Mouse (Mus musculus): ENCODE data around the gene Olfr71. TPM values are rescaled to one million over a fixed set of nuclear protein-coding genes. Genes with fewer than 3 reads are reported as not detected.

Olfr71 gene
- total RNA-seq, 4 experiments from 2014 or later = not detected

- peak; percentile 55 for DNase-seq
Observed at GRCm38 (mm10) chr4:43711821-43712220, 1.8 kb upstream of the Olfr71 start.

- DNase-seq = no peak
Observed at GRCm38 (mm10) chr4:43705991-43706390, 4.1 kb downstream of the Olfr71 start.

GRCm38 (mm10) chr4:43703851-43704250 lies 6.2 kb downstream of the Olfr71 start:
- DNase-seq = no peak

- DNase-seq = no peak
Observed at GRCm38 (mm10) chr4:43703439-43703838, 6.6 kb downstream of the Olfr71 start.

- no peak for DNase-seq
Observed at GRCm38 (mm10) chr4:43700707-43701106, 9.3 kb downstream of the Olfr71 start, which contains the start of gene Olfr70. Gene Olfr70 (minus strand): TSS chr4:43700807.

- no peak for DNase-seq
Observed at GRCm38 (mm10) chr4:43696561-43696960, 13.5 kb downstream of the Olfr71 start.

- DNase-seq = no peak
Observed at GRCm38 (mm10) chr4:43695249-43695671, 14.8 kb downstream of the Olfr71 start.

GRCm38 (mm10) chr4:43694439-43695248 lies 15.4 kb downstream of the Olfr71 start:
- DNase-seq = no peak

- DNase-seq = peak; percentile 67
Observed at GRCm38 (mm10) chr4:43693806-43694241, 16.2 kb downstream of the Olfr71 start.

- DNase-seq = no peak
Observed at GRCm38 (mm10) chr4:43691026-43691425, 19.0 kb downstream of the Olfr71 start.

GRCm38 (mm10) chr4:43690021-43690420 lies 20.0 kb downstream of the Olfr71 start:
- no peak for DNase-seq

GRCm38 (mm10) chr4:43679416-43680043 lies 30.5 kb downstream of the Olfr71 start:
- peak; percentile 57 for DNase-seq

GRCm38 (mm10) chr4:43678541-43678940 lies 31.5 kb downstream of the Olfr71 start:
- DNase-seq = no peak

GRCm38 (mm10) chr4:43675608-43676007 lies 34.4 kb downstream of the Olfr71 start:
- DNase-seq = no peak

GRCm38 (mm10) chr4:43674974-43675373 lies 35.1 kb downstream of the Olfr71 start:
- DNase-seq = no peak

- DNase-seq = no peak
Observed at GRCm38 (mm10) chr4:43673703-43674102, 36.4 kb downstream of the Olfr71 start.

GRCm38 (mm10) chr4:43672070-43672469 lies 38.0 kb downstream of the Olfr71 start:
- peak; percentile 77 for DNase-seq

- DNase-seq = peak; percentile 69
Observed at GRCm38 (mm10) chr4:43669428-43669794, 40.6 kb downstream of the Olfr71 start.

GRCm38 (mm10) chr4:43668782-43669427 lies 41.1 kb downstream of the Olfr71 start, which contains the start of the genes Tmem8b and Fam221b:
Gene Tmem8b (plus strand): TSS chr4:43668971.
Gene Fam221b (minus strand): TSS chr4:43669145.
- DNase-seq = peak; percentile 84

GRCm38 (mm10) chr4:43666412-43666811 lies 43.6 kb downstream of the Olfr71 start:
- DNase-seq = no peak

- no peak for DNase-seq
Observed at GRCm38 (mm10) chr4:43657146-43657545, 52.9 kb downstream of the Olfr71 start.

GRCm38 (mm10) chr4:43656339-43657109 lies 53.5 kb downstream of the Olfr71 start, which contains the start of gene Hint2:
Gene Hint2 (minus strand): TSS chr4:43656466.
- DNase-seq = peak; percentile 97

All from adrenal gland, adult 8-10 months (tissue).